Mouse (Mus musculus) neural tube, embryonic 11.5 days (tissue): ENCODE measurements around the gene Olfr1390. TPM values are rescaled to one million over a fixed set of nuclear protein-coding genes. Genes with fewer than 3 reads are reported as not detected.
"Not testable (repeated sequence)": the region's sequence is repeated elsewhere in the genome, so short reads cannot be mapped to it uniquely, and the experiment has no call there.

ENCODE experiments used
- ATAC-seq: fragments of 200-750 bp; cut with Nextera tagmentation; 2 replicates; pipeline ENCODE4 v1.8.0; 2017; ENCODE audit warnings: moderate number of reproducible peaks, mild to moderate bottlenecking, moderate TSS enrichment, moderate library complexity; ENCODE audit not compliant: insufficient read depth, low FRiP score, low TSS enrichment
- DNase-seq: peaks from one replicate; pipeline ENCODE4 v3.0.0-alpha.2; 2015; ENCODE audit warnings: low spot score
- H3K27ac ChIP-seq: fragments of 300-500 bp; sonication (generic); 2 replicates; pipeline ENCODE4 v1.5.1; 2014; ENCODE audit warnings: low read depth, mild to moderate bottlenecking, low read length
- H3K27me3 ChIP-seq: fragments of 300-500 bp; sonication (generic); 2 replicates; pipeline ENCODE4 v1.6.1; 2014; ENCODE audit warnings: mild to moderate bottlenecking, low read length, mixed read lengths; ENCODE audit not compliant: control insufficient read depth, insufficient read depth
- H3K36me3 ChIP-seq: fragments of 300-500 bp; sonication (generic); 2 replicates; pipeline ENCODE4 v1.6.1; 2014; ENCODE audit warnings: mild to moderate bottlenecking, low read length, moderate library complexity, mixed read lengths; ENCODE audit not compliant: control insufficient read depth, insufficient read depth
- H3K4me1 ChIP-seq: fragments of 300-500 bp; sonication (generic); 2 replicates; pipeline ENCODE4 v1.6.1; 2014; ENCODE audit warnings: low read length, mixed read lengths; ENCODE audit not compliant: control insufficient read depth, insufficient read depth
- H3K4me2 ChIP-seq: fragments of 300-500 bp; sonication (generic); 2 replicates; pipeline ENCODE4 v1.6.1; 2014; ENCODE audit warnings: low read depth, mild to moderate bottlenecking, moderate library complexity
- H3K4me3 ChIP-seq: fragments of 300-500 bp; sonication (generic); 2 replicates; pipeline ENCODE4 v1.5.1; 2014; ENCODE audit warnings: low read depth, low read length
- H3K9ac ChIP-seq: fragments of 300-500 bp; sonication (generic); 2 replicates; pipeline ENCODE4 v1.6.1; 2014; ENCODE audit warnings: mild to moderate bottlenecking, low read length
- H3K9me3 ChIP-seq: fragments of 300-500 bp; sonication (generic); 2 replicates; pipeline ENCODE4 v1.6.1; 2016; ENCODE audit warnings: low read length; ENCODE audit not compliant: control insufficient read depth
- WGBS: fragments of 180-500 bp; shearing (Covaris S2); extraction: QIAGEN DNeasy Blood & Tissue Kit; methylation state at CpG from one replicate; pipeline ENCODE4 v1.1.7; 2014; 5-methylcytosine and 5-hydroxymethylcytosine counted together
- polyA plus RNA-seq: library from polyadenylated mRNA; unstranded; fragments of >200 nt; fragmentation: Nextera tagmentation; extraction: Ambion mirVana; gene quantifications from 2 replicates; pipeline ENCODE4 v1.2.1, GENCODE M21; 2014

Olfr1390 gene
- not detected in 2 replicates for polyA plus RNA-seq

DNA sequence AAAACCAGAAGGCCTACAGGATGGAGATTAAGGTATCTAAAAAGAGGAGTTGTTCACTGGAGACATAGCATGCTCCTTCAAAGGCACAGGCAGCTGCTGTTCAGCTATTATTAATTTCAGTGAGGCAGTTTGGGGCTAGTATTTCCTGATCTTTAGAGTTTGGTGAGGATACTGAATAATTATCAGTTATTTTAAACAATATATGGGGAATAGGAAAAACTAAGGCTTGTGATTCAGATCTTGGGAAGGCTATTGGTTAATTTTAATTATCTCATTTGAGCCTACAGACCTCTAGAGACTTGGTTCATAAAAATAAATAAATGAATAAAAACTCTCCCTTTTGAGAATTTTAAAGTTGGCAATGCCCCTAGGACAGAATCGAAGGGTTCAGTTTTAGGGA is at the start of gene Olfr1390:
TSS of gene Olfr1390 (plus strand) at position 301 of the 400 bp plus-strand sequence.
- Histone ChIP-seq H3K4me3 (no peak within 1 kb of the TSS), H3K9me3 (no peaks in the 10 kb centered on the region), H3K27ac (no peak within 1 kb of the TSS), H3K9ac (no peak within 1 kb of the TSS), H3K4me2 (no peak within 1 kb of the TSS), H3K27me3 (no peaks in the 10 kb centered on the region), H3K36me3 (no peaks in the 10 kb centered on the region), H3K4me1 (no peaks in the 10 kb centered on the region)
- no peak for ATAC-seq
- no peak for DNase-seq
- 93% methylated on average over 1 of the region's 1 CpGs for WGBS

DNA sequence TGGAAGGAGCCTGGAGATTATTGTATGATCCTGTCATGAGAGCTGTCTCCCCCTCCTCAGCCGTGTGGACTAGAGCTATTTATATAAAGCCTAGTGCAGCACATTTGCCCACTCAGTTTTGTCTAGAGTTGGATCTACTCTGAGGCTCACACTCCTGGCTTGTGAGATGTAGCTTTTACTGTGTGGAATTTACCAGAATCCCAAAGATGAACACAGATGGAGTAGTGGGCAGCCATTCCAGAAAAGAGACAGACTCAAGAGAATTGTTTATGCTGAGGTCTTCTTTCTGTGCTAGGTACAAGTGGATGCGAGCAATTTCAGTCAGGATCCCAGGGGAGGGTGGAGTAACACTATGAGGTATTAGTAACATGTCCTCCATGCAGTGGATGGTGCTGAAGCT is 47.7 kb upstream of the Olfr1390 start:
- Histone ChIP-seq H3K27me3 (no peaks in the 10 kb centered on the region), H3K4me1 (no peaks in the 10 kb centered on the region), H3K27ac (no peak overlapping the region), H3K4me2 (no peak overlapping the region), H3K9ac (no peak overlapping the region), H3K4me3 (no peak overlapping the region), H3K9me3 (no peaks in the 10 kb centered on the region), H3K36me3 (no peaks in the 10 kb centered on the region)
- DNase-seq (no peak), ATAC-seq (no peak)
- WGBS = 87% methylated on average over 2 of the region's 2 CpGs

DNA sequence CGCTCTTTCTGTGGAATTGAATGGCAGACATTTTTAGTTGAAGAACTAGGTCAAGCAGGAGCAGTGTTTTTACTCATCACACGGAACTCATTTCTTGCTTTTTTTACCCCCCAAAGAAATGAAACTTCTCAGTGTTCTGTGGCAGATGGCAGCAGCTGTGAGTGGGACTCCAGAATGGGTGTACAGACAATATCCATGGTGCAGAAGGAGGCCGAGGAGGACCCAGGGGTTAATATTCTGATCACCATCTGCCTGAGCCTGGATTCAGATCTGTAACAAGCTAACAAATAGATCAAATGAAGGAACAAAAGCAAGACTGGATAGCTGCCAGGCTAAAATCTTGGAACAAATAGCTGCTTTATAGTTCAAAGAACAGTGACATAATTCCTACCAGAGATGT is 42.2 kb upstream of the Olfr1390 start:
- 81% methylated on average over 3 of the region's 3 CpGs for WGBS
- Histone ChIP-seq H3K27ac (no peak overlapping the region), H3K4me1 (no peaks in the 10 kb centered on the region), H3K36me3 (no peaks in the 10 kb centered on the region), H3K9me3 (no peaks in the 10 kb centered on the region), H3K27me3 (no peaks in the 10 kb centered on the region), H3K4me3 (no peak overlapping the region), H3K9ac (no peak overlapping the region), H3K4me2 (no peak overlapping the region)
- DNase-seq (no peak), ATAC-seq (no peak)

DNA sequence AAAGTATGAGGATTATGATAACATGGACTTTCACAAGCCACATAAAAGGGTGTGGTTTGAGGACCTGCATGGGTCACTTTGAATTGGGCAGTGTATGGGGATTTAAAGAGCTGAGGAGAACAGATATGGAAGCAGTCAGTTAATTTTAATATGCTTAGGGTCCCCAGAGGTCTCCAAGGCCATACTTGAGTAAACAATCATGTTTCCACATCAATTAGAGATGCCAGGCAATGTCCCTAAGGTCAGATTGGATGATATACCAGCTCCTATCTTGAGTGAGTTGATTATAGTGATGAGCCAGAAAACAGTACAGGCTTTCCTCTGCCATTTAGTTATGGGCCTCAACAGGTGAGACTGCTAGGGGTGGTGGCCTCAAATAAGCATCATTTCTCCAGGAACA is 30.5 kb upstream of the Olfr1390 start, which contains the start of gene Olfr10:
TSS of gene Olfr10 (plus strand) at position 301 of the 400 bp plus-strand sequence.
- Histone ChIP-seq H3K27ac (no peak within 1 kb of the TSS), H3K36me3 (no peaks in the 10 kb centered on the region), H3K27me3 (no peaks in the 10 kb centered on the region), H3K4me2 (no peak within 1 kb of the TSS), H3K9me3 (no peaks in the 10 kb centered on the region), H3K4me3 (no peak within 1 kb of the TSS), H3K9ac (no peak within 1 kb of the TSS), H3K4me1 (no peaks in the 10 kb centered on the region)
- DNase-seq (no peak), ATAC-seq (no peak)

DNA sequence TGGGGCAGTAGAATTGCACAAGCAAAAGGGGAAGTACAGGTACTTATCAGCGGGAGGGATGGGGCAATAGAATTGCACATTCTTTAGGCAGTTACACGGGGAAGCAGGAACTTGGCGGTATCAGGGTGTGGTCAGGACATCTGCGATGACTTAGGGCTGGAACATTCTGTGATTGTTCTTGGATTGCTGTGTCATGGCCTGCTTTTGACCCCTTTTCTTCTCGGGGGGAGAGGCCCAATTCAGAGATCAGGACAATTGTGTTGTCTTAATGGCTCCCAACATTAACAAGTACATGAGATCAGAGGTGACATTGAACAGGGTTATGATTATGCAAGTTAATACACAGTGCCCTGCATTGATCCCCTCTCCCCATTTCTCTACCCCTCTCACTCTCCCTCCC is 26.4 kb upstream of the Olfr1390 start:
- H3K27me3 ChIP-seq, H3K9ac ChIP-seq, DNase-seq, H3K4me2 ChIP-seq, H3K36me3 ChIP-seq, H3K27ac ChIP-seq, H3K9me3 ChIP-seq, H3K4me1 ChIP-seq, ATAC-seq, H3K4me3 ChIP-seq: not testable (repeated sequence)
- 78% methylated on average over 5 of the region's 5 CpGs for WGBS

DNA sequence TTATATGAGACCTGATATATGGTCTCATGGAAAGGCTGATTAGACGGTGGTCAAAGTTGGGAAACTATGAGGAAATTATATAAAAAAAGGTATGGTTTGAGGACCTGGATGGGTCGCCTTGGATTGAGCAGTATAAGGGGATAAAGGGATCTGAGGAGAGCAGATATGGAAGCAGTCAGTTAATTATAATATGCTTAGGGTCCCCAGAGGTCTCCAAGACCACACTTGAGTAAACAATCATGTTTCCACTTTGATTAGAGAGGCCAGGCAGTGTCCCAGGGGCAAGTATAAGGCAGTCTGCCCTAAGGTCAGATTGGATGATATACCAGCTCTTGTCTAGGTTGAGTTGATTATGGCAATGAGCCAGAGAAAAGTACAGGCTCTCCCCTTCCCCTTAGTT is 12.5 kb upstream of the Olfr1390 start, which contains the start of gene Olfr1391:
TSS of gene Olfr1391 (plus strand) at position 301 of the 400 bp plus-strand sequence.
- Histone ChIP-seq H3K9ac (no peak within 1 kb of the TSS), H3K27me3 (no peaks in the 10 kb centered on the region), H3K36me3 (no peaks in the 10 kb centered on the region), H3K4me3 (no peak within 1 kb of the TSS), H3K9me3 (no peaks in the 10 kb centered on the region), H3K4me2 (no peak within 1 kb of the TSS), H3K4me1 (no peaks in the 10 kb centered on the region), H3K27ac (no peak within 1 kb of the TSS)
- DNase-seq = no peak
- ATAC-seq = no peak
- 81% methylated on average over 2 of the region's 2 CpGs for WGBS

DNA sequence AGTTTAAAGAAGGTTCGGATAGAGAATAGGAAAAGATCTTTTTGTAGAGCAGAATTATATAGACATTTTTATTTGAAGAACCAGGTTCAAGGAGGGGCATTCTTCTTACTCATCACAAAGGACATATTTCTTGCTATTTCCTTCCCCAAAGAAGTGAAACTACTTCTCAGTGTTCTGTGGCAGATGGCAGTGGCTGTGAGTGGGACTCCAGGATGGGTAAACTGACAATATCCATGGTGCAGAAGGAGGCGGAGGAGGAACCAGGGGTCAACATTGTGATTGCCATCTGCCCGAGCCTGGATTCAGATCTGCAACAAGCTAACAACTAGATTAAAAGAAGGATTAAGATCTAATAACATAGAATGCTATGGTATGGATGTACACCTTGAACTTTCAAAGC is 8.3 kb upstream of the Olfr1390 start:
- Histone ChIP-seq H3K9ac (no peak overlapping the region), H3K27ac (no peak overlapping the region), H3K27me3 (no peaks in the 10 kb centered on the region), H3K4me2 (no peak overlapping the region), H3K4me1 (no peaks in the 10 kb centered on the region), H3K9me3 (no peaks in the 10 kb centered on the region), H3K36me3 (no peaks in the 10 kb centered on the region), H3K4me3 (no peak overlapping the region)
- 87% methylated on average over 3 of the region's 3 CpGs for WGBS
- no peak for DNase-seq
- ATAC-seq = no peak

DNA sequence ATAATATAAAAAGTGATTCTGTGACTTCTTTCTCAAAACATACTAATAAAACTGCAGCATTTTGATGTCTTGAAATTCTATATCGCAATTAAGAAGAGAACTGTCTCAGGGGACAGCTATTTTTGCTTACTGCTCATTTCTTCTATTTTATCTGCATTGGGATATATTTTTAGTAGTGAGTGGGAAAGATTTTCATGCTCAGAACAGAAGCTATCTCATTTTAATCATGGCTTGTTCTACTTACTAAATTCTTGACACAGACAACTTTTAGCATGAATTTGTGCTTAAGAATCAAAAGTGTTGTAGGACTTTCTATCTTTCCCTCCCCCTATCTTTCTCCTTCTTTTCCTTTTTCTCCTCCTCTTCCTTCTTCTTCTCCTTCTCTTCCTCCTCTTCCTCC is 5.3 kb upstream of the Olfr1390 start:
- no peaks in the 10 kb centered on the region for H3K9me3 ChIP-seq
- DNase-seq = no peak
- no peak for ATAC-seq
- H3K27me3 ChIP-seq = no peaks in the 10 kb centered on the region
- no peak overlapping the region for H3K4me2 ChIP-seq
- H3K4me3 ChIP-seq = no peak overlapping the region
- H3K4me1 ChIP-seq = no peaks in the 10 kb centered on the region
- H3K36me3 ChIP-seq = no peaks in the 10 kb centered on the region
- 71% methylated on average over 1 of the region's 1 CpGs for WGBS
- no peak overlapping the region for H3K9ac ChIP-seq
- no peak overlapping the region for H3K27ac ChIP-seq

DNA sequence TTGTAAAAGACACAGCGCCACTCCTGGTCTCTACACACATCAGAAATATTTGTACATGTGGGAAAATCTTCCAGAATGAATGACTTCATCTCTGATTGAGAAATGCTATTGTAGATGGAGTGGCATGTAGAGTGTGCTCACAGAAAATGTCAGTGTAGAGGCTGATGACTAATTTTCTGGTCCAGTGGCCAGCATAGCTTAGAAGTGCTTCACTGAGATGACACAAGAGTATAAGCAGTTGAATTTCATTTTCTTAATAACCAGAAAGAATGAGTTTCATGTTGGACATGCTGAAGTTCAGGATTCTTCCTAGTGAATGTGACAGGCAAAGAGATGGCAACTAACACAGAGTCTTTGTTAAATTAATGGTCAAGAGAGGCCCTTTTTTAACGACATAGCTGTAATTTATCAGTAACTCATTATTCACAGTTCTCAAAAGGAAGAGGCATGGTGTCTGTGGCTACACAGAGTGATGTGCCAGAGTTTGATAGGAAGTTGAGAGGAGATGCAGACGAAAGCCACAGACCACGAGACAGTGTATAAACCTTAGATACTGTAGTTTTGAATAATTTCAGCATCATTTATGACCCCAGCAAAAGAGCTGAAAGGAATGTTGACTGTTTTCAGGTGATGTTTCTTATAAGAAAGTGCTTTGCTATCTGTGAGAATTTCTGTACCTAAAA is 2.3 kb downstream of the Olfr1390 start:
- whole genome bisulfite sequencing = 73% methylated on average over 4 of the region's 4 CpGs
- no peak overlapping the region for H3K9ac ChIP-seq

More for the DNA sequence above, 2.3 kb downstream of the Olfr1390 start:
- no peak for DNase-seq
- no peak overlapping the region for H3K27ac ChIP-seq
- H3K36me3 ChIP-seq = no peaks in the 10 kb centered on the region
- ATAC-seq = no peak
- H3K4me3 ChIP-seq = no peak overlapping the region
- H3K4me2 ChIP-seq = no peak overlapping the region
- H3K27me3 ChIP-seq = no peaks in the 10 kb centered on the region
- H3K9me3 ChIP-seq = no peaks in the 10 kb centered on the region
- H3K4me1 ChIP-seq = no peaks in the 10 kb centered on the region
